Mouse (Mus musculus) olfactory bulb, adult 2 months (tissue): Measurements from ENCODE around the gene Naa10. TPM values are rescaled to one million over a fixed set of nuclear protein-coding genes. Genes with fewer than 3 reads are reported as not detected.

ENCODE experiments used
- H3K27ac ChIP-seq: fragments of 200-500 bp; 2 replicates; pipeline ENCODE4 v1.5.1; 2012; ENCODE audit warnings: low read depth, low read length; ENCODE audit not compliant: insufficient read depth
- H3K4me1 ChIP-seq: fragments of 200-500 bp; 2 replicates; pipeline ENCODE4 v1.6.1; 2012; ENCODE audit warnings: low read length; ENCODE audit not compliant: control insufficient read depth, insufficient read depth
- H3K4me3 ChIP-seq: fragments of 200-500 bp; 2 replicates; pipeline ENCODE4 v1.5.1; 2012; ENCODE audit warnings: mild to moderate bottlenecking, low read depth, low read length, moderate library complexity; ENCODE audit not compliant: insufficient read depth
- CTCF ChIP-seq: fragments of 200-500 bp; IDR thresholded peaks from 2 replicates; pipeline ENCODE4 v1.5.1; 2012; ENCODE audit warnings: low read depth, mild to moderate bottlenecking, low read length, moderate library complexity; ENCODE audit not compliant: insufficient read depth
- POLR2A ChIP-seq: fragments of 200-500 bp; IDR thresholded peaks from 2 replicates; pipeline ENCODE4 v1.6.1; 2012; ENCODE audit warnings: mild to moderate bottlenecking, low read depth, low read length, moderate library complexity; ENCODE audit not compliant: insufficient read depth
- WGBS: fragments of 180-500 bp; shearing (Covaris S2); methylation state at CpG from one replicate; pipeline ENCODE4 v1.1.7; 2018; 5-methylcytosine and 5-hydroxymethylcytosine counted together
- polyA plus RNA-seq: library from polyadenylated mRNA; stranded (reverse); fragments of >200 nt; gene quantifications from 2 replicates; pipeline ENCODE4 v1.2.4, GENCODE M21; 2012; ENCODE audit warnings: low replicate concordance; ENCODE audit not compliant: missing spikeins, insufficient read depth, insufficient read length

Naa10 gene
- polyA plus RNA-seq = not detected in 2 replicates

GRCm38 (mm10) chrX:73921823-73922549 lies at the start of gene Naa10, which contains the start of gene Arhgap4:
TSS of gene Naa10 (minus strand) at chrX:73921944.
TSS of gene Arhgap4 (minus strand) at chrX:73921870.
- Histone ChIP-seq H3K4me1 (no peaks in the 10 kb centered on the region), H3K4me3 (peak within 1 kb of the TSS; percentile 89), H3K27ac (peak within 1 kb of the TSS; percentile 75)
- TF ChIP-seq POLR2A (no peak), CTCF (no peak)
- WGBS = 18% methylated on average over 43 of the region's 43 CpGs

DNA sequence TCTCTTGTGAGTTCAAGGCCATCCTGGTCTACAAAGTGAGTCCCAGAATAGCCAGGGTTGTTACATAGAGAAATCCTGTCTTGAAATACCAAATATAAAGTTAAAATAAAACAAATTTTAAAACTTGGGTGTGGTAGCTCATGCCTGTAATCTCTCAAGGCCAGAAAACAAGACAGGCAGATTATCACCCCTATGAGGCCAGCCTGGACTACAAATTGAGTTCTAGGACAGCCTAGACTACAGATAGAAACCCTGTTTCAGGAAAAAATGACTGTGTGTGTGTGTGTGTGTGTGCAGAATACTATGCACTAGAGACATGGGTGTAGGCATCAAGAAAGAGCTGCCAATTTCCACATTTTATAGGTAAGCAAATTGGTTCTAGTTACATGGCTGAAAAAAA lies 49.0 kb upstream of the Naa10 start:
- no peak for TF ChIP-seq CTCF
- TF ChIP-seq POLR2A = no peak
- Histone ChIP-seq H3K4me1 (no peaks in the 10 kb centered on the region), H3K27ac (no peak overlapping the region), H3K4me3 (no peak overlapping the region)

- H3K4me3 ChIP-seq = no peak overlapping the region
- TF ChIP-seq POLR2A (no peak), CTCF (no peak)
- 93% methylated on average over 2 of the region's 2 CpGs for WGBS
- H3K27ac ChIP-seq = no peak overlapping the region
- H3K4me1 ChIP-seq = 0 out of 2 replicates have a peak, but pooled peaks cover under 1% of the 10 kb centered on the region
Measured at GRCm38 (mm10) chrX:73969729-73970128, 48.0 kb upstream of the Naa10 start.

DNA sequence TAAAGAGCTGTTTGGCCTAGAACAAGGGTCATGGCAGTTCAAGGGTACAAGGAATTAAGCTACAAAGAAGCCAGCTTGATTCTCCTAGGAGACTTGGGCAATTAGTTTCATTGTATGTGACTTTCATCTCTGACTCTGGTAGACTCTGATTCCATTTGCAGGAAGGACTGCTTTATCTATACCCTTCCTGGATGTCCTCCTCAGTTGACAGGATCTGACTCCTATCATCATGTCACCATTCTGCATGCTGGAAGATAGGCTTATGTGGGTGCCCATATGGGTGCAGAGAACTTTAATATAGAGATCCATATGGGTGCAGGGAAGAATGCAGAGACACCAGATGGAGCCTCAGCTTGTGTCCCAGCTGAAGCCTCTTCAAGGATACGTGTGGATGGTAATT lies 47.4 kb upstream of the Naa10 start:
- no peak overlapping the region for H3K27ac ChIP-seq
- no peak overlapping the region for H3K4me3 ChIP-seq
- TF ChIP-seq CTCF (no peak), POLR2A (no peak)
- H3K4me1 ChIP-seq = peaks cover 6% of the 10 kb centered on the region
- WGBS = 71% methylated on average over 1 of the region's 1 CpGs

GRCm38 (mm10) chrX:73967177-73968075 lies 45.7 kb upstream of the Naa10 start:
- WGBS = 16% methylated on average over 60 of the region's 60 CpGs
- TF ChIP-seq POLR2A = peak; percentile 58; the same call in 1 of the 2 replicates
- TF ChIP-seq CTCF = no peak
- H3K4me3 ChIP-seq = peak overlapping the region; percentile 99
- peak overlapping the region; percentile 100 for H3K27ac ChIP-seq
- H3K4me1 ChIP-seq = peaks cover 12% of the 10 kb centered on the region

- Histone ChIP-seq H3K4me3 (peak within 1 kb of the TSS; percentile 99), H3K4me1 (peaks cover 12% of the 10 kb centered on the region), H3K27ac (peak within 1 kb of the TSS; percentile 100)
- WGBS = 16% methylated on average over 58 of the region's 58 CpGs
- TF ChIP-seq POLR2A (peak; percentile 44; the same call in 1 of the 2 replicates), CTCF (no peak)
Measured at GRCm38 (mm10) chrX:73966248-73967176, 44.8 kb upstream of the Naa10 start, which contains the start of gene Hcfc1. TSS of gene Hcfc1 (minus strand) at chrX:73966357.

GRCm38 (mm10) chrX:73965307-73965706 lies 43.6 kb upstream of the Naa10 start:
- TF ChIP-seq CTCF (no peak), POLR2A (no peak)
- WGBS = 12% methylated on average over 20 of the region's 20 CpGs
- peak overlapping the region; percentile 99 for H3K4me3 ChIP-seq
- peaks cover 12% of the 10 kb centered on the region for H3K4me1 ChIP-seq
- H3K27ac ChIP-seq = peak overlapping the region; percentile 85

GRCm38 (mm10) chrX:73964363-73964762 lies 42.6 kb upstream of the Naa10 start:
- H3K4me1 ChIP-seq = peaks cover 12% of the 10 kb centered on the region
- peak overlapping the region; percentile 46 for H3K4me3 ChIP-seq
- H3K27ac ChIP-seq = 0 out of 2 replicates have a peak overlapping the region, but pooled peaks have one; percentile 29
- WGBS = 40% methylated on average over 3 of the region's 3 CpGs
- no peak for TF ChIP-seq POLR2A
- no peak for TF ChIP-seq CTCF
